In the genomic region with DNA sequence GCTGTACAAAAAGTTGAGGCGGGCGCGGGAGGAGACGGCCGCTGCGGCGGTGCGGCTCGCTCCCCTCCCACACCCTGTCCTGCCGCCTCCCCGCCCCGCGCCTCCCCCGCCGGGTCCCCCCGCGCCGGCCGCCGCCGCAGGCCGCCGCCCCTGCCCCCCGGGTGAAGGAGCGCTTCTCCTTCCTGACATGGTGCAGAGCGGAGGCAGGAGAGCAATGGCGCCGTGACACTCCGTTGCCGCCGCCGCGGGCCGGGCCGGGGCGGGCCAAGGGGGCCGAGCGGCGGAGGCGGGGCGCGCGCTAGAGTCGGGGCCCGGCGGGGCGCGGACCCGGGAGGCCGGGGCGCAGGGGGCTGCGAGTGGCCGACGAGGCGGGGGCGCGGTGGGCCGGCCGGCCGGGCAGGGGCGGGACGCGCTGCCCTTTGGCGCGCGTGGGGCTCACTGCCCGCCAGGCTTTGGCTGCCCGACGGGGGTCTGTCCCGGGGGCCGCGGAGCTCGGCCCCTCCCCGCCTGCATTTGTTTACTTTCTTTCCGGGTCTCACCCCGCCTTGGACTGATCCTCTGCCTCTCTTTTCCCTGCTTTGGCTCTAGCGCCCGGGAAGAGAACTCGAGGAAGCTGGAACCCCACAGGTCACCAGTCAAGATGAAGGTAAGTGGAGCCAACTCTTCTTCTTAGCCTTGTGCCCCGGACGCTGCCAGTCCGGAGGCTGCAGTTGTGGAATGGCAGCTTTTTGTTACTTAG, we compare ENCODE assay signal across 8 mouse cellular contexts. TPM values are rescaled to one million over a fixed set of nuclear protein-coding genes. Genes with fewer than 3 reads are reported as not detected.
DNase-seq lines count a peak whose midpoint lies in the region; ATAC-seq and TF ChIP-seq lines count a peak whose summit lies in the region.

No protein-coding gene starts in this region.

- no peak for TF ChIP-seq POLR2A in brain, embryonic 14.5 days (IDR thresholded peaks at IDR 0.05; ENCODE audit: borderline replicate concordance, extremely low read depth, insufficient read depth, insufficient read length, poor library complexity, severe bottlenecking)

- H3K9ac ChIP-seq in forebrain, postnatal 0 days = peak overlapping the region; percentile 71
- H3K9ac ChIP-seq in hindbrain, embryonic 15.5 days = peak overlapping the region; percentile 72
- peak overlapping the region; percentile 97 for H3K9ac ChIP-seq in liver, embryonic 12.5 days
- peak overlapping the region; percentile 80 for H3K9ac ChIP-seq in neural tube, embryonic 11.5 days (ENCODE audit: low read length)

- peak overlapping the region; percentile 92 for H3K4me3 ChIP-seq in forebrain, postnatal 0 days (ENCODE audit: low read depth, low read length)
- peak overlapping the region; percentile 79 for H3K4me3 ChIP-seq in hindbrain, embryonic 15.5 days
- peak overlapping the region; percentile 94 for H3K4me3 ChIP-seq in liver, embryonic 12.5 days
- peak overlapping the region; percentile 95 for H3K4me3 ChIP-seq in neural tube, embryonic 11.5 days (ENCODE audit: low read depth, low read length)

- peaks cover 17% of the 10 kb centered on the region for H3K4me1 ChIP-seq in forebrain, postnatal 0 days (ENCODE audit: insufficient read depth)
- peaks cover 33% of the 10 kb centered on the region for H3K4me1 ChIP-seq in hindbrain, embryonic 15.5 days (replicated peaks)
- H3K4me1 ChIP-seq in liver, embryonic 12.5 days = peaks cover 30% of the 10 kb centered on the region
- H3K4me1 ChIP-seq in neural tube, embryonic 11.5 days (ENCODE audit: control insufficient read depth, insufficient read depth, low read length) = peaks cover 13% of the 10 kb centered on the region

- no peaks in the 10 kb centered on the region for H3K9me3 ChIP-seq in forebrain, postnatal 0 days (ENCODE audit: low read length)
- no peaks in the 10 kb centered on the region for H3K9me3 ChIP-seq in hindbrain, embryonic 15.5 days
- H3K9me3 ChIP-seq in liver, embryonic 12.5 days (replicated peaks) = no peaks in the 10 kb centered on the region
- no peaks in the 10 kb centered on the region for H3K9me3 ChIP-seq in neural tube, embryonic 11.5 days (ENCODE audit: control insufficient read depth, low read length)

- H3K27me3 ChIP-seq in forebrain, postnatal 0 days (ENCODE audit: insufficient read depth, low read length) = no peaks in the 10 kb centered on the region
- no peaks in the 10 kb centered on the region for H3K27me3 ChIP-seq in hindbrain, embryonic 15.5 days
- H3K27me3 ChIP-seq in liver, embryonic 12.5 days (replicated peaks) = no peaks in the 10 kb centered on the region
- no peaks in the 10 kb centered on the region for H3K27me3 ChIP-seq in neural tube, embryonic 11.5 days (ENCODE audit: control insufficient read depth, insufficient read depth, low read length)

- no peak for ATAC-seq in forebrain, postnatal 0 days
- ATAC-seq in hindbrain, embryonic 15.5 days (ENCODE audit: low FRiP score, low read depth) = no peak
- peak; percentile 19 for ATAC-seq in liver, embryonic 12.5 days
- ATAC-seq in neural tube, embryonic 11.5 days (ENCODE audit: insufficient read depth, low FRiP score, low TSS enrichment) = 0 out of 2 replicates have a peak, but pooled peaks have one; percentile 10

- TF ChIP-seq CTCF in brain, embryonic 14.5 days (IDR thresholded peaks at IDR 0.05; ENCODE audit: borderline replicate concordance, extremely low read depth, insufficient read depth, insufficient read length) = no peak
- no peak for TF ChIP-seq CTCF in forebrain, postnatal 0 days (IDR thresholded peaks at IDR 0.05; ENCODE audit: low read depth)

- peak overlapping the region; percentile 89 for H3K27ac ChIP-seq in forebrain, postnatal 0 days (ENCODE audit: low read depth, low read length)
- H3K27ac ChIP-seq in hindbrain, embryonic 15.5 days (replicated peaks) = peak overlapping the region; percentile 89
- peak overlapping the region; percentile 98 for H3K27ac ChIP-seq in liver, embryonic 12.5 days
- H3K27ac ChIP-seq in neural tube, embryonic 11.5 days (ENCODE audit: low read depth, low read length) = peak overlapping the region; percentile 92

- DNase-seq in gastrocnemius, adult 18-20 months (ENCODE audit: low spot score) = peak; percentile 32
- DNase-seq in gastrocnemius, adult 8-10 months (ENCODE audit: low spot score in 2 of 2) = no peak
- DNase-seq in brain, embryonic 14.5 days (ENCODE audit: low read depth) = peak; percentile 41
- DNase-seq in forebrain, postnatal 0 days = peak; percentile 13
- peak; percentile 20 for DNase-seq in neural tube, embryonic 11.5 days (ENCODE audit: low spot score)
- peak; percentile 56 for DNase-seq in thymus, postnatal 0 days (ENCODE audit: low spot score)

- H3K4me2 ChIP-seq in forebrain, postnatal 0 days (ENCODE audit: low read depth) = peak overlapping the region; percentile 88
- peak overlapping the region; percentile 92 for H3K4me2 ChIP-seq in hindbrain, embryonic 15.5 days
- peak overlapping the region; percentile 88 for H3K4me2 ChIP-seq in liver, embryonic 12.5 days
- H3K4me2 ChIP-seq in neural tube, embryonic 11.5 days (ENCODE audit: low read depth) = peak overlapping the region; percentile 64

- 2% methylated on average over 56 of the region's 82 CpGs for WGBS in forebrain, postnatal 0 days
- under 1% methylated on average over 48 of the region's 82 CpGs for WGBS in hindbrain, embryonic 15.5 days
- WGBS in liver, embryonic 12.5 days (ENCODE audit: insufficient replicate concordance) = under 1% methylated on average over 37 of the region's 82 CpGs
- WGBS in neural tube, embryonic 11.5 days = under 1% methylated on average over 35 of the region's 82 CpGs

- H3K36me3 ChIP-seq in forebrain, postnatal 0 days (ENCODE audit: insufficient read depth) = peaks cover 13% of the 10 kb centered on the region
- H3K36me3 ChIP-seq in hindbrain, embryonic 15.5 days = peaks cover 19% of the 10 kb centered on the region
- peaks cover 42% of the 10 kb centered on the region for H3K36me3 ChIP-seq in liver, embryonic 12.5 days
- H3K36me3 ChIP-seq in neural tube, embryonic 11.5 days (ENCODE audit: control insufficient read depth, insufficient read depth, low read length) = peaks cover 4% of the 10 kb centered on the region; the same call in 1 of the 2 replicates

RNA-seq across cellular contexts. Expression of a gene that starts 0.9 kb away (rescaled TPM):
- total RNA-seq in gastrocnemius, adult 18-20 months (2021) = 1 to 10 TPM; 8.9 to 9.0 TPM
- total RNA-seq in gastrocnemius, adult 8-10 months (2022) = 1 to 10 TPM; 6.7 to 8.4 (median 7.3) TPM
- 8.8 and 13.4 TPM in 2 replicates for polyA plus RNA-seq in brain, embryonic 14.5 days (2012; rRNA removed)
- total RNA-seq in forebrain, postnatal 0 days (2014; rRNA removed) = 15.6 and 17.9 TPM in 2 replicates
- polyA plus RNA-seq in forebrain, postnatal 0 days (2015; fragmentation: Nextera tagmentation; extraction: Ambion mirVana) = 27.4 and 38.2 TPM in 2 replicates
- polyA plus RNA-seq in hindbrain, embryonic 15.5 days (2015; fragmentation: Nextera tagmentation; extraction: Ambion mirVana) = 40.1 and 43.1 TPM in 2 replicates
- polyA plus RNA-seq in liver, embryonic 12.5 days (2016; fragmentation: Nextera tagmentation; extraction: Ambion mirVana) = 23.4 and 24.1 TPM in 2 replicates
- polyA plus RNA-seq in neural tube, embryonic 11.5 days (2014; fragmentation: Nextera tagmentation; extraction: Ambion mirVana) = 32.6 and 34.4 TPM in 2 replicates
- polyA plus RNA-seq in thymus, postnatal 0 days (2015; fragmentation: Nextera tagmentation; extraction: Ambion mirVana) = 60.0 and 71.5 TPM in 2 replicates

RNA-seq across cellular contexts. Expression of a gene that starts 42.3 kb away (rescaled TPM):
- 100 to 1,000 TPM; 267 to 285 TPM for total RNA-seq in gastrocnemius, adult 18-20 months (2021)
- total RNA-seq in gastrocnemius, adult 8-10 months (2022) = 100 to 1,000 TPM; 242 to 262 (median 246) TPM
- polyA plus RNA-seq in brain, embryonic 14.5 days (2012; rRNA removed) = 222 and 249 TPM in 2 replicates
- total RNA-seq in forebrain, postnatal 0 days (2014; rRNA removed) = 207 and 225 TPM in 2 replicates
- 605 and 698 TPM in 2 replicates for polyA plus RNA-seq in forebrain, postnatal 0 days (2015; fragmentation: Nextera tagmentation; extraction: Ambion mirVana)
- 492 and 509 TPM in 2 replicates for polyA plus RNA-seq in hindbrain, embryonic 15.5 days (2015; fragmentation: Nextera tagmentation; extraction: Ambion mirVana)
- polyA plus RNA-seq in liver, embryonic 12.5 days (2016; fragmentation: Nextera tagmentation; extraction: Ambion mirVana) = 468 and 481 TPM in 2 replicates
- polyA plus RNA-seq in neural tube, embryonic 11.5 days (2014; fragmentation: Nextera tagmentation; extraction: Ambion mirVana) = 640 and 649 TPM in 2 replicates
- 653 and 686 TPM in 2 replicates for polyA plus RNA-seq in thymus, postnatal 0 days (2015; fragmentation: Nextera tagmentation; extraction: Ambion mirVana)

Comparison
In these comparisons a context has a peak if more than half of its experiments do, and no peak if none do; other contexts are left out.
1. DNase-seq: peak in gastrocnemius, adult 18-20 months (single experiment), brain, embryonic 14.5 days (single experiment), forebrain, postnatal 0 days (single experiment), neural tube, embryonic 11.5 days (single experiment) and thymus, postnatal 0 days (single experiment); none in gastrocnemius, adult 8-10 months (0 of 2).
2. ATAC-seq: peak in liver, embryonic 12.5 days (single experiment) and neural tube, embryonic 11.5 days (single experiment); none in forebrain, postnatal 0 days (single experiment) and hindbrain, embryonic 15.5 days (single experiment).
3. Peak in every context shown above with its lines, with median percentiles within 50 percentile points of each other: H3K27ac ChIP-seq, H3K4me2 ChIP-seq, H3K4me3 ChIP-seq and H3K9ac ChIP-seq.